Mouse (Mus musculus) left cerebral cortex, adult 6 months (tissue): ENCODE data around the gene Agbl2. TPM values are rescaled to one million over a fixed set of nuclear protein-coding genes. Genes with fewer than 3 reads are reported as not detected.

Source experiments
- long read RNA-seq, 2 experiments: library from polyadenylated mRNA; unstranded; transcript quantifications; one replicate each; pipeline ENCODE4 v2.0.0; 2019 to 2020
- polyA plus RNA-seq: library from polyadenylated mRNA; unstranded; fragments of <200 nt; fragmentation: Nextera tagmentation; gene quantifications from 2 replicates; pipeline ENCODE4 v1.2.3, GENCODE M21; 2021

The Agbl2 gene
- 1.1 TPM in 2 replicates for polyA plus RNA-seq
- long read RNA-seq, experiment 1, partial matches to known transcripts: 1 of 4 reads
- long read RNA-seq, experiment 1, other reads (novel, unspliced or antisense): 2 of 4 reads
- long read RNA-seq, experiment 2: 0 reads

DNA sequence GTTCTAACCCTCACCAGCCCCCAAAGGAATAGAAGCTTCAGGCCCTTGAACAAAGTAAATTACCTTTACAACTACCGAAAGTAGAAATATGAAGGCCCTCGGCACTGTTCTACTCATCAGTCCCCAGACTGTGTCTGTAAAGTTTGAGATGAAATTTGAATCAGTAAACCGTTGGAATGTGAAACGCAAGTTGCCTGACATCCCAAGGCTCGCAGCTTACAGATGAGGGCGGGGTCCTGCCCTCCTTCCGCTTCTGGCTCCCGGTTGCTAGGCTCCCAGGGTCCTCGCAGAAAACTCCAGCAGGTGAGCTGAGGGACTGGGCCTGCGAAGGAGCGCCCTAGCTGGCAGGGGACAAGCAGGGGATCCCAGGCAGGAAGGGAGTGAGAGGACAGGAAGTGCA, at the start of gene Agbl2:
TSS of gene Agbl2 (plus strand) at position 270 of the 400 bp plus-strand sequence.

DNA sequence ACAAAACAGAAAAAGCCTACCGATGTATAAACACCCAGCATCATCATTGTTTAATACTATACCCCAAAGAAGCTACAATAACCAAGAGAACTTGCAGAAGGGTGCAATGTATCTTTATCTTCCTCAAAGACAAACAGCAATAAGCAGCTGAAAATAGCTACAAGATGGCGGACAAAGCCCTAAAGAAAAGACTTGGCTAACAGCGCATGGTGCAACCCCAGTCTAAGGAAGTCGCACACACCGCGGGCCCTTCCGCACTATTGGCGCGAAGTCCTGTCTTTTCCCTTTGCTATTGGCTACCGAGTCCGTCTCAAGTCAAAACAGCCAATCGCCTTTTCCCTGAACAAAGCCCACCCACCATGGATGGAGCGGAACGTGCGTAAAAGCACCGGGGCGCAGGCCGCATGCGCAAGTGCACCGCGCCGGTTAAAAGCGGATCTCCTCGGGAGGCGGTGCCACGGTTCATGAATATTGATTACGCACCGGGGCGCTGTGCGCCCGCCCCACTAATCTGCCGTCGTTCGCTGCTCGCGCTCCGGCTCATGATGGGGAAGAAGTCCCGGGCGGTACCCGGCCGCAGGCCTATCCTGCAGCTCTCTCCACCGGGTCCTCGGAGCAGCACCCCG, 37.4 kb upstream of the Agbl2 start, which contains the start of gene Fnbp4:
TSS of gene Fnbp4 (plus strand) at position 318 of the 626 bp plus-strand sequence.

GRCm38 (mm10) chr2:90846955-90847680, 64.6 kb downstream of the Agbl2 start, which contains the start of gene Mtch2:
Gene Mtch2, plus strand, starts transcription at chr2:90847155.

Other genes starting within 250 kb of the Agbl2 start
- gene Ptprj, start 202.1 kb upstream of the Agbl2 start, polyA plus RNA-seq: 9.1 and 13.4 TPM in 2 replicates
- gene Nup160, start 105.5 kb upstream of the Agbl2 start, polyA plus RNA-seq: 2.4 TPM in 2 replicates
- gene Fnbp4, start 37.4 kb upstream of the Agbl2 start, polyA plus RNA-seq: 5.6 and 7.7 TPM in 2 replicates
- gene Mtch2, start 64.4 kb downstream of the Agbl2 start, polyA plus RNA-seq: 165 and 201 TPM in 2 replicates
- gene C1qtnf4, start 103.1 kb downstream of the Agbl2 start, polyA plus RNA-seq: 33.7 and 450 TPM in 2 replicates
- 28.3 and 28.5 TPM in 2 replicates for gene Kbtbd4, start 122.0 kb downstream of the Agbl2 start, polyA plus RNA-seq
- gene Ndufs3, start 122.1 kb downstream of the Agbl2 start, polyA plus RNA-seq: 436 and 504 TPM in 2 replicates
- 25.2 and 46.6 TPM in 2 replicates for gene Celf1, start 157.7 kb downstream of the Agbl2 start, polyA plus RNA-seq